Mouse (Mus musculus) lung, adult 2 months (tissue): ENCODE data around the gene Tsacc. TPM values are rescaled to one million over a fixed set of nuclear protein-coding genes. Genes with fewer than 3 reads are reported as not detected.
A peak's percentile ranks its signal among the peaks of the same experiment; 100 is the strongest.
"Not testable (repeated sequence)": the region's sequence is repeated elsewhere in the genome, so short reads cannot be mapped to it uniquely, and the experiment has no call there.

Source experiments
- DNase-seq: peaks from one replicate; pipeline ENCODE4 v3.0.0; 2022
- H3K4me1 ChIP-seq: fragments of 200-500 bp; 2 replicates; pipeline ENCODE4 v1.6.1; 2011; ENCODE audit warnings: low read length; ENCODE audit not compliant: control insufficient read depth, insufficient read depth
- H3K4me3 ChIP-seq: fragments of 200-500 bp; replicated peaks from 2 replicates; pipeline ENCODE3; 2011; ENCODE audit warnings: low read depth, mild to moderate bottlenecking, control low read depth, low read length; ENCODE audit errors: extremely low read depth
- CTCF ChIP-seq: fragments of 200-500 bp; IDR thresholded peaks from 2 replicates; pipeline ENCODE4 v1.5.1; 2011; ENCODE audit warnings: mild to moderate bottlenecking, low read length, control low read depth; ENCODE audit not compliant: insufficient read depth
- POLR2A ChIP-seq: fragments of 200-500 bp; IDR thresholded peaks from 2 replicates; pipeline ENCODE4 v1.6.1; 2011; ENCODE audit warnings: low read depth, mild to moderate bottlenecking, control low read depth, low read length, borderline replicate concordance; ENCODE audit errors: extremely low read depth
- WGBS: fragments of 180-500 bp; shearing (Covaris S2); methylation state at CpG from one replicate; pipeline ENCODE4 v1.1.7; 2018; 5-methylcytosine and 5-hydroxymethylcytosine counted together
- polyA plus RNA-seq: library from polyadenylated mRNA; depleted of rRNA; stranded (reverse); fragments of >200 nt; gene quantifications from 2 replicates; pipeline ENCODE4 v1.2.3, GENCODE M21; 2012

Gene Tsacc
- polyA plus RNA-seq, 1 experiment, result 3.3 TPM

DNA sequence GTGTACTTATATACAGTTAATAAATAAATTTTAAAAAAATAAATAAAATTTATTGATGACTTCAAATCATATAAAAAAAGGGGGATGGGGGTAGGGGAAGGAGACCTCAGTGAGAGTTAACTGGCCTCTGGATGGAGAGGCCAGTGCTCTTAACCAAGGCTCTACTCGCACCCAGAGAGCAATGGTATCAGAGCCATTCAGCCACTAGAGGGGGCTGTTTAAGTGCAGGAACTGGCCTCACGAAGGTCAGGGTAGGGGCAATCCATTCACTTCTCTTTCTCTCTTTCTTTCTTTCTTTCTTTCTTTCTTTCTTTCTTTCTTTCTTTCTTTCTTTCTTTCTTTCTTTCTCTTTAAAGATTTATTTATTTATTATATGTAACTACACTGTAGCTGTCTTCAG is 34.5 kb upstream of the Tsacc start:
- Histone ChIP-seq H3K4me3 (no peak overlapping the region), H3K4me1 (no peaks in the 10 kb centered on the region)
- peak; percentile 26 for DNase-seq
- TF ChIP-seq POLR2A, result no peak
- peak; percentile 80 for TF ChIP-seq CTCF
- WGBS, result 16% methylated on average over 2 of the region's 2 CpGs

DNA sequence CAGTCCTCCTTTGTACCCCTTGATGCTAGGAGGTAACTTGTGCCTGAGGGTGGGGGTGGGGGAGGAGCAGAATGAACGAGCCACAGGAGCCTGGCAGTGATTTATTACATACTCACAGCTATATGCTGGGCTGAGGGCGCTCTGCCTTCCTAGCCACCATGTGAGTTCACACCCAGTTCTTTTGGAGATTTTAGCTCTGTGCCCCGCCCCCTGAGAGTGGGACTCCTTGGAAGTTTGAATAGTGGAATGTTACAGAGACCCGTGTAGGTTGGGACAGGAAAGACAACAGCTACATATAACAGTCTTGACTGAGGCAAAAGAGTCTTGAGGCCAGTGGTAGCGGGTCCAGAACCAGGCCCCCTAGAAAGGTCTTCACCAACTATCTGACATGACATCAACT is 32.2 kb upstream of the Tsacc start:
- Histone ChIP-seq H3K4me1 (peaks cover 9% of the 10 kb centered on the region), H3K4me3 (no peak overlapping the region)
- TF ChIP-seq CTCF, result no peak
- TF ChIP-seq POLR2A, result no peak
- 69% methylated on average over 5 of the region's 5 CpGs for whole genome bisulfite sequencing
- DNase-seq, result no peak

GRCm38 (mm10) chr3:88324951-88325405 is 28.2 kb upstream of the Tsacc start, which contains the start of gene Glmp:
Glmp (plus strand) TSS chr3:88325023.
- Histone ChIP-seq H3K4me1 (peaks cover 9% of the 10 kb centered on the region), H3K4me3 (peak within 1 kb of the TSS; percentile 98)
- DNase-seq, result peak; percentile 62
- TF ChIP-seq CTCF, result no peak
- TF ChIP-seq POLR2A, result peak; percentile 67; the same call in 1 of the 2 replicates
- under 1% methylated on average over 10 of the region's 10 CpGs for WGBS

DNA sequence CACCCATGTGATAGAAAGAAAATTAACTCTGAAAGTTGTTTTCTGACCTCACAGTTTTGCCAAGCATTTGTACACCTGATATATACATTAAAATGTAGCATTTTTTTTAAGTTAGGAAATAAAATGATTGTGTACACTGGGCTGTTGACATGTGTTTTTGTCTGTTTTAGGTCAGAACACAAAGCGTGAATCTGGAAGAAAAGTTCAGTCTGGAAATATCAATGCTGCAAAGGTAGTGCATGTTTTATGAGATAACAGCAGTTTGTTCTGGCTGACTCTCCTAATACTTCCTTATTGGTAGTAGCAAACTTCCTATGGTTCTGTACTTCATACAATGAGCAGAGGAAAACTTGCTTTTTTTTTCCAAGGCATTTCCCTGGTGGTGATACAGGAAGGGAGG is 2.4 kb upstream of the Tsacc start:
- DNase-seq, result no peak
- WGBS, result 82% methylated on average over 1 of the region's 1 CpGs
- H3K4me1 ChIP-seq, result peaks cover 7% of the 10 kb centered on the region
- TF ChIP-seq POLR2A (no peak), CTCF (no peak)
- H3K4me3 ChIP-seq, result no peak overlapping the region

DNA sequence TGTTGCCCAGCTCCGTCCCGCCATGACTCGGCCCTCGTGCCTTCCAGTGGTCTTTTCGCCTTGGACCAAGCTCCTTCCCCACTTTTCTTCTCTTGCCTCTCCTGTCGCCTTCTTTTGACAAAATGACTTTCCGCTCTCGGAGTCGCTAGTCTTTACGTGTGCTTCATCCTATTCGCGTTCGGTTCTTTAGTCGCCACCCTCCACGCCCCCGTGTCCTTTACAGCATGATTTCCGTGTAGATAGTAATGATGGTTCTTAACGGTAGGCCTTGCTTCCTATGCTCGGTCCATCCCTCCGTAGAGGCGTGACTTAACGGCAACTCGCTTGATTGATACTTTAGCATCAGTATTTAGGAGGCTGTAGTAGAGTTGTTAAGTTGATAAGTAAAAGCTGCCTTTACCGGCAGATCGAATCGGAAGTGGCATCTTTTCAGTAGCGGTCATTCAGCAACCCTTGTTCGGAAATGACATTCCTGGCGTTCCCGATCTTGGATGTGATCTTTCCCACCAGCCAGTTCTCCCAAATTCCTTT is 587 bp upstream of the Tsacc start:
- Histone ChIP-seq H3K4me1 (peaks cover 7% of the 10 kb centered on the region), H3K4me3 (peak overlapping the region; percentile 96)
- under 1% methylated on average over 30 of the region's 30 CpGs for WGBS
- DNase-seq, result no peak
- no peak for TF ChIP-seq CTCF
- no peak for TF ChIP-seq POLR2A

- WGBS, result under 1% methylated on average over 12 of the region's 12 CpGs
- Histone ChIP-seq H3K4me3 (peak overlapping the region; percentile 85), H3K4me1 (peaks cover 7% of the 10 kb centered on the region)
- TF ChIP-seq POLR2A, result no peak
- no peak for TF ChIP-seq CTCF
- DNase-seq, result no peak
These were observed 664 bp downstream of the Tsacc start for GRCm38 (mm10) chr3:88296110-88296560.

GRCm38 (mm10) chr3:88295272-88295671 is 1.5 kb downstream of the Tsacc start:
- not testable (repeated sequence) for DNase-seq, H3K4me1 ChIP-seq, H3K4me3 ChIP-seq
- 50% methylated on average over 1 of the region's 1 CpGs for WGBS

- Histone ChIP-seq H3K4me1 (peaks cover 2% of the 10 kb centered on the region; the same call in 1 of the 2 replicates), H3K4me3 (no peak overlapping the region)
- TF ChIP-seq POLR2A (no peak), CTCF (no peak)
- WGBS, result 34% methylated on average over 4 of the region's 4 CpGs
- DNase-seq, result peak; percentile 31
These were observed 4.8 kb downstream of the Tsacc start for GRCm38 (mm10) chr3:88291970-88292369.

DNA sequence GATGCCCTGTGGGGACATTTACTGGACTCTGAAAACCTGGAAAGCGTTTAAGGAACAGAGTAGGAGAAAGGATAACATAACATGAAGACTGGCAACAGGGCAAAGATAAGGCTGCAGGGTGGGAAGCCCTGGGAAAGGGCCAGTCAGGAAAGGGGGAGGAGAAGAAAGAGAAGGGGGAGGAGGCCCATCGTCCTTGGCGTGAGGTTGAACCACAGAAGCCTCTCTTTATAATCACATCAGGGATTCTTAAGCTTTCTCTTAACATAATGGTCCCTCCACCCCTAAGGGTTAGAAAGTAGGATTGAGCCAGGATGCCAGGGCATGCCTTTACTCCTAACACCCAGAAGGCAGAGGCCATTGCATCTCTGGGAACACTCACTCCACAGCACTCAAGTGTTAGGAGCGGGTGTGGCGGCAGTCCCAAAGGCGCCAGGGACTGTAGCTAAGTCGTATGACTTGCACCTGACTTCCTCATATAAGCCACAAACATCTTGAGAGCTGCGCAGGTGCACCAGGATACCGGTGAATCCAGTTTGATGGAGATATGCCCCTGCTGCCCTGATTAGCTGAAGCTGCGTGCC is 8.6 kb downstream of the Tsacc start:
- peak; percentile 46 for DNase-seq
- H3K4me3 ChIP-seq, H3K4me1 ChIP-seq: not testable (repeated sequence)
- 55% methylated on average over 10 of the region's 10 CpGs for WGBS

DNA sequence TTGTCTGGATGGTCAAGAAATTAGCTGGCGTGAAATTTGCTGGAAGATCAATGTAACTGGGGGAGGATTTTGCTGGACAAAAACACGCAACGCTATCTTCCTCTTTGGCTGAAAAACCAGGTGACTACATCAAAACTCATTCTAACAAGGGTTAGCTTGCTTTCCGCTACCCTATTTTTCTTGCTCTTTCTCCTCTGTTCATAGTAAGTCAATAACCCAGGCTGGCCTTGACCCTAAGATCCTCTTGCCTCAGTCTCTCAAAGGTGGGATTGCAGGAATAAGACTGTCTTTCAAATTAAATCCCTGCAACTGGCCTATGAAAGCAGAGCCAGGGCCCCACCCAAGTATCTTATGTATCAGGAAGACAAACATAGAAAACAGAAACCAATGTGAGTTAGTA is 9.7 kb downstream of the Tsacc start, which contains the start of gene Gm38392:
Gene Gm38392 (minus strand): TSS at position 101 of the 400 bp plus-strand sequence.
- no peak for TF ChIP-seq POLR2A
- no peak within 1 kb of the TSS for H3K4me3 ChIP-seq
- H3K4me1 ChIP-seq, result 0 out of 2 replicates have a peak, but pooled peaks cover 2% of the 10 kb centered on the region
- 96% methylated on average over 4 of the region's 4 CpGs for WGBS
- DNase-seq, result no peak

DNA sequence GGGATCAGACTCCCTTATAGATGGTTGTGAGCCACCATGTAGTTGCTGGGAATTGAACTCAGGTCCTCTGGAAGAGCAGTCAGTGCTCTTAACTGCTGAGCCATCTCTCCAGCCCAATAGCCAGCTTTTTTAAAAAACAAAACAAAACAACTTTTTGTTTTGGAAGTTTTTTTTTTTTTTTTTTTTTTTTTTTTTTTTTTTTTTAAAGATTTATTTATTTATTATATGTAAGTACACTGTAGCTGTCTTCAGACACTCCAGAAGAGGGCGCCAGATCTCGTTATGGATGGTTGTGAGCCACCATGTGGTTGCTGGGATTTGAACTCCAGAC is 11.3 kb downstream of the Tsacc start:
- H3K4me1 ChIP-seq, DNase-seq, H3K4me3 ChIP-seq: not testable (repeated sequence)
- WGBS, result no CpG with 5 or more reads among the region's 2 CpGs

DNA sequence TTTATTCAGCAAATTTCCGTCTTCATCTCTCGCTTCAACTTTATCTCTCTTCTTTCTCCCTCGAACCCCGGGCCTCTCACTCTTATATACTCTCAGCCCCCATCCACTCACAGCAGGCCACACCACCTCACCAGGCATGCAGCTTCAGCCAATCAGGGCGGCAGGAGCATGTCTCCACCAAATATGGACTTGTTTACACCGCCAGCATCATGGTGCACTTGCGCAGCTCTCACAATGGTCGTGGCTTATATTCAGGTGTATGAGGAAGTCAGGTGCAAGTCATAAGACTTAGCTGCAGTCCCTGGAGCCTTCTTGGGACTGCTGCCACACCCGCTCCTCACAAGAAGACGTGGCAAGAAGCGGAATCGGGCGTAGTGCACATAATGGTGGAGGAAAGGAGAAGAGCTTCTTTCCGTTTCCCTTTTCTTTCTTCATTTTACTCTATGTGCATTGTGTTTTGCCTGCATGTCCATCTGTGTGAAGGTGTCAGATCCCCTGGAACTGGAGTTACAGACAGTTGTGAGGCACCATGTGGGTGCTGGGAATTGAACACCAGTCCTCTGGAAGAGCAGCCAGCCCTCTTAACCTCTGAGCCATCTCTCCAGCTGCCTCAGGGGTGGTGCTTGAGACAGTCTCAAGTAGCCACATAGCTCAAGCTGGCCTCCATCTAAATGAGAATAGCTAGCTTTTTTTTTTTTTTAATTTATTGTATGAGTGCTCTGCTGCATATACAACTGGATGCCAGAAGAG is 11.8 kb downstream of the Tsacc start:
- not testable (repeated sequence) for DNase-seq, H3K4me1 ChIP-seq, H3K4me3 ChIP-seq
- 92% methylated on average over 14 of the region's 14 CpGs for WGBS
